Mouse (Mus musculus) cerebellum, adult 11-12 months (tissue): ENCODE results near the gene Cyp26a1.

Source experiments
- DNase-seq: peaks from one replicate; pipeline ENCODE4 v3.0.0; 2022

Cyp26a1 gene

DNA sequence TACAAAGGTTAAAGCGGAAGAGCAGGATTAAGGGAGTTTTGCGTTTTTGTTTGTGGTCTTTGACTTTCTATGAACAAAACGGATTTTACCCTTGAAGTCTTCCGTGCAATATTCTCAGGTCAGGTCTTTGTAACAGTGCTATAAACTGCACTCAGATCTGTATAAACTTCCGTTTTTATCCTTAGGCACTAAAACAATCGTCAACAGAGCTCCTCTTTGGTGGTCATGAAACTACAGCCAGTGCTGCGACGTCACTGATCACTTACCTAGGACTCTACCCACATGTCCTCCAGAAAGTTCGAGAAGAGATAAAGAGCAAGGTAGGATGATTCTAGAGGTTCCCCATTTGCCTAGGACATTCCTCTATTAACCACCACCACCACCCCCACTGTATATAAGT lies 2.1 kb downstream of the Cyp26a1 start:
- DNase-seq = no peak

DNA sequence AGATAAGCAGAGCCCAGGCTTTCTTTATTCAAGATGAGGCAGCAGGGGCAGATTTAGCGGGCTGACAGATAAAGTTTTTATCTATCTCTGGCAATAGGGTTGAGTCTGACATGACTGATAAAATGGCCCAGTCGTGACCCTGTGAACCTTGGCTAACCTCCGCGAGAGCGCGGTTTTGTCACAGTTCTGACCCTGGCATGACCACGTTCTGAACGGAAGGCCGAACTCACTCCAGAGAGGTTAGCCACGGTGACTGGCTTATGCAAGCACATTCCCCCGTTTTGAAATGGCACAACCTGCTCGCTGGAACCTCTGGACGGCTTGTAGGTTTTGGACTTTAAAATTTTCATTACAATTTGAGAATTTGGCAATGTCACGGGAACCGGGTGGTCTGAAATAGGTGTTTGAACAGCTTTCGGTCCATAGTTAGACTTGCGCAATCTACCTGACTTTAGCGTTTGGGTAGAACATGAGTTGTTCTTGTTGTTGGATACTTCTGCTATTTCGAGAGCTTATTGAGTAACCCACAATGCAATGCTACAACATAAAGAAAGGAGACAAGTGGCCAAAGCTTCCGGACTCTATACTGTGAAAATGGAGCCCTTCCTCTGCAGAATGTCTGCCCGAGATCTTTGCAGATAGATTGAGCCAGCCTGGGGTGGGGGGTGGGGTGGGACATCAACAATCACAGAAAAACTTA lies 4.9 kb downstream of the Cyp26a1 start:
- DNase-seq = no peak

GRCm38 (mm10) chr19:37703902-37704509 lies 6.4 kb downstream of the Cyp26a1 start:
- no peak for DNase-seq

DNA sequence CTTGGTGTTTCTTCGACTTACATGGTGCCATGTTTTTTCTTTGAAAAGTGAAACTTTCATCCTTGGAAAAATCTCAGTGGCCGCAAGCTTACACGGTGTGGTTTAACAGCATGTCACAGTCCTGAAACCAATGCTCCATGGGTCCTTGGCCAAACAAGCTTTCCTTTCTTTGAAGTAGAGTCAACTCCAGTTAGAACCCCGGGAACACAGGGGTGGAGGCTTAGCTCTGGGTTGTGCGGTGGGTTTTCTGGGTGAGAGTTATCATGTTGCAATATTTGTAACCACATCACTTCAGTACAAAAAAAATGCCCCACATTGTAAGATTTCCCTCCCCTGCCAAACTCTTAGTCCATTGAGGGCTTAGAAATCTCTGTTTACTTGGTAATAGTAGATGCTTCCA lies 8.1 kb downstream of the Cyp26a1 start:
- DNase-seq = no peak

DNA sequence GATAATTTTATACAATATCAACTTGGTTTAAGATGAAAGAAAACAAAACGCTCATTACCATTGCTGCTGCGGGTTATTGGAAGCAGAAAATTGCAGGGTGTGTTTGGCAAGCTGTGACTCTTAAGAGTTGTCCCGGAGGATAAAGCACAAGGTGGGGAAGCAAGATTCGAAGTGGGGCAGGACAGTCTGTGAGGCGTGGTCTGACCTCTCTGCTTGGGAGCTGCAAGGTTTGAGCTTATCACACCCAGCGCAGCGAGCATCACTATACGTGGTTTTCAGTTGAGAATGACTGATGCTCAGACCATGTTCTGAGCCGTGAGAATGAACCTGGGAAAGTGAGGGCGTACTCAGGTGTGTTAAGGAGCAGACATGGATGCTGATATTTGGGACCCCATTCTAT lies 17.1 kb downstream of the Cyp26a1 start:
- DNase-seq = no peak

GRCm38 (mm10) chr19:37715980-37716379 lies 18.4 kb downstream of the Cyp26a1 start:
- no peak for DNase-seq

DNA sequence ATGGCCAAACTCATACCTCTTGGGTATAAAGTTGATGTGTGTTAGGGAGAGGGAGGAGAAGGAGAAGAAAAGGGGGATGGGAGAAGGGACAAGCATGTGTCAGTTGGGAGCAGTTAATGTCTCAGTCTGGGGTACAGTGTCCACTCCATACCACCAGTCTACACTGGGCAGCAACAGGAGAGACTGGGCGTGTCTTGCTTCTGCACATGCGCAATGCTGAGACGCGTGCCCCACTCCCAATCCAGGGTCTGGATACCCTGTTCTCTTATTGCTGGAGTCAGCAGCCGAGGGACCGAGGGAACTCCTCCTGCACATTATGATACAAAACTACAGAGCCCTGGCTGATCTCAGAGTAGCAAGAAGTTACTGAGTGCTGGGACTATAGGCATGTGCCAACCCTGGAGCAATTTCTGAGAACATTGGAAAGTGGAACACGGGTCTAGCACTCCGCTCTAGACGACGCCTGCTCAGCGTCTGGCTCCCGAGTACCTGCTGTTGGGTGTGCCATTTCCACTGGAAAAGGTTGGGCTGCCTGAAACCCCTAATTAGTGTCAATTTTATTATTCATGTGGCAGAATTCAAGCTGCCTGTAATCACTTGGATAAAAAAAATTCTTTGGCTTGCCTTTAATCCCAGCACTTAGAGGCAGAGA lies 19.1 kb downstream of the Cyp26a1 start:
- no peak for DNase-seq

GRCm38 (mm10) chr19:37719166-37719565 lies 21.6 kb downstream of the Cyp26a1 start:
- DNase-seq = no peak

DNA sequence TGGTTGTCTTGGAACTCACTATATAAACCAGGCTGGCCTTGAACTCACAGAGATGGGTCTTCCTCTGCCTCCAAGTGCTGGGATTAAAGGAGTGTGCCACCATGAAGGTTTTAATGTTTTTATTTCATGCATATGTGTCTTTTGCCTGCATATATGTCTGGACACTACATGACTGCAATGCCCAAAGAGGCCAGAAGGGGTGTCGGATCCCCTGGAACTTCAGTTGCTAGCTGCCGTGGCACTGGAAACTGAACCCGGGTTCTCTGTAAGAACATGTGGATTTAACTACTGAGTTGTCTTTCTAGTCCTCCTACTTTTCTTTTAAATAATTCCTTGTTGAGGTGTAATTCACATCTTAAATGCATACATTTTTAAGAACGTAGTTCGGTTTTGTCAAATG lies 27.0 kb downstream of the Cyp26a1 start:
- no peak for DNase-seq

GRCm38 (mm10) chr19:37726585-37726984 lies 29.0 kb downstream of the Cyp26a1 start:
- peak; percentile 18 for DNase-seq

DNA sequence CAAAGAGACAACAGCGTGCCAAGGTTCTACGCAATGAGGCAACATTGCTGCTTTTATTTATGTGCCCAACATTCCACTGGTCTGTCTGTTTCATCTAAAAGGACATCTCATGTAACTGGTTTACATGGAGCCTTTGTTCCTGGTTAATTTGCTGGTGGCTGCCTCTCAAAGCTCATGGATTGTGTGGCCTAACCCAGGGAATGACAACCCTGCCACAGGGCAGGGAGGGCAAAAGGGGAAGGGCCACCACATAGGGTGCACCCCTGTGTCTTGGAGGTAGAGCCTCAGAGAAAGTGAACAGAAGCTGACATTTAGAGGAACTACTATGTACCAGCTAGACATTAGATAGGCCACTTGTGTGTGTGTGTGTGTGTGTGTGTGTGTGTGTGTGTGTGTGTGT lies 29.8 kb downstream of the Cyp26a1 start:
- no peak for DNase-seq

DNA sequence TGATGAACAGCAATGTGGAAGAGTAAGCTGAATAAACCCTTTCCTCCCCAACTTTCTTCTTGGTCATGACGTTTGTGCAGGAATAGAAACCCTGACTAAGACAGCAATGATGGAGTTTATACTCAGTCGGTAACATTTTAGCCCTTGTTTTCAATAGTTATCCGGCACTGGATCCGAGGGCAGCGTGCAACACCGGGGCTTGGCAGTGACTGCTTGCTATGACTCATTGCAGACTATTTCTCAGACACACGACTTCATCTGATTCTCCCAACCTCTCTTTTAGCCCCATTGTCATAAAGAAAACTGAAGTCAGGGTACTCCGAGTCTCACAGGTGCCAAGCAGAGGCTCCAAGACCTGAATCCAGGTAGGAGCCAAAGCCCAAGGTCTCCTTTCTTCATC lies 37.8 kb downstream of the Cyp26a1 start:
- DNase-seq = no peak

- DNase-seq = no peak
Measured at GRCm38 (mm10) chr19:37738575-37738974, 41.0 kb downstream of the Cyp26a1 start.

- DNase-seq = no peak
Measured at GRCm38 (mm10) chr19:37740043-37740442, 42.4 kb downstream of the Cyp26a1 start.
